In genomic region chr8:75032961-75033360, GRCm38 (mm10) we compare ENCODE assay signal across 8 mouse cellular contexts. TPM values are rescaled to one million over a fixed set of nuclear protein-coding genes. Genes with fewer than 3 reads are reported as not detected.
DNase-seq lines count a peak whose midpoint lies in the region; ATAC-seq and TF ChIP-seq lines count a peak whose summit lies in the region.

No protein-coding gene starts in this region.

- H3K4me2 ChIP-seq in limb, embryonic 14.5 days (replicated peaks; ENCODE audit: low read depth, low read length, severe bottlenecking): peak overlapping the region; percentile 45
- peak overlapping the region; percentile 65 for H3K4me2 ChIP-seq in stomach, embryonic 16.5 days (ENCODE audit: low read depth, low read length)

- no peak for ATAC-seq in limb, embryonic 14.5 days (ENCODE audit: low FRiP score, low read depth)
- ATAC-seq in stomach, embryonic 16.5 days (ENCODE audit: insufficient read depth, low FRiP score): no peak

- H3K27ac ChIP-seq in gastrocnemius, adult 2 months: peak overlapping the region; percentile 99
- H3K27ac ChIP-seq in spleen, adult 2 months (ENCODE audit: insufficient read depth, low read length): no peak overlapping the region
- no peak overlapping the region; the same call in 1 of the 2 replicates for H3K27ac ChIP-seq in limb, embryonic 14.5 days (replicated peaks; ENCODE audit: low read depth, low read length)
- H3K27ac ChIP-seq in stomach, embryonic 16.5 days (ENCODE audit: low read length): peak overlapping the region; percentile 66

- no peak overlapping the region for H3K9ac ChIP-seq in limb, embryonic 14.5 days (ENCODE audit: low read depth, low read length, severe bottlenecking)
- peak overlapping the region; percentile 67 for H3K9ac ChIP-seq in stomach, embryonic 16.5 days (ENCODE audit: low read length)

- H3K36me3 ChIP-seq in spleen, adult 2 months (ENCODE audit: control insufficient read depth, insufficient read depth, low read length): 0 out of 2 replicates have a peak, but pooled peaks cover 2% of the 10 kb centered on the region
- peaks cover 33% of the 10 kb centered on the region for H3K36me3 ChIP-seq in limb, embryonic 14.5 days (ENCODE audit: control insufficient read depth, insufficient read depth, low read length)
- H3K36me3 ChIP-seq in stomach, embryonic 16.5 days (ENCODE audit: control insufficient read depth, insufficient read depth, low read length): 0 out of 2 replicates have a peak, but pooled peaks cover 4% of the 10 kb centered on the region

- intact Hi-C loops in gastrocnemius, adult 2 months (cut with DNase I): loop anchor here (5.0 kb wide), 2 partner anchors 36 to 74 kb away; partner anchors contain the start of gene Mcm5

- WGBS in spleen, adult 2 months: 76% methylated on average over 5 of the region's 5 CpGs
- 63% methylated on average over 5 of the region's 5 CpGs for WGBS in limb, embryonic 14.5 days
- 55% methylated on average over 5 of the region's 5 CpGs for WGBS in stomach, embryonic 16.5 days

- DNase-seq in gastrocnemius, adult 2 months: no peak
- DNase-seq in gastrocnemius, postnatal 25 days: no peak
- DNase-seq in spleen, adult 2 months (ENCODE audit: low read depth in 1 of 2, low spot score in 2 of 2): no peak
- DNase-seq in spleen, postnatal 14 days (ENCODE audit: low spot score in 2 of 2): no peak
- DNase-seq in limb, embryonic 14.5 days (ENCODE audit: low spot score): no peak
- DNase-seq in adrenal gland, postnatal 25 days: no peak
- DNase-seq in layer of hippocampus, postnatal 10 days (ENCODE audit: low spot score in 2 of 2): no peak

- H3K27me3 ChIP-seq in spleen, adult 2 months (ENCODE audit: control insufficient read depth, insufficient read depth, low read length): no peaks in the 10 kb centered on the region
- H3K27me3 ChIP-seq in limb, embryonic 14.5 days (ENCODE audit: control insufficient read depth, insufficient read depth, low read length): no peaks in the 10 kb centered on the region
- no peaks in the 10 kb centered on the region for H3K27me3 ChIP-seq in stomach, embryonic 16.5 days (ENCODE audit: control insufficient read depth, insufficient read depth, low read length)

- TF ChIP-seq POLR2A in spleen, adult 2 months (IDR thresholded peaks at IDR 0.05; ENCODE audit: low read depth, low read length): no peak
- no peak for TF ChIP-seq POLR2A in limb, embryonic 14.5 days (IDR thresholded peaks at IDR 0.05; ENCODE audit: borderline replicate concordance, extremely low read depth, insufficient read depth, insufficient read length)

- no peaks in the 10 kb centered on the region for H3K9me3 ChIP-seq in limb, embryonic 14.5 days (ENCODE audit: control insufficient read depth, low read length)
- H3K9me3 ChIP-seq in stomach, embryonic 16.5 days (replicated peaks; ENCODE audit: control insufficient read depth, low read length): no peaks in the 10 kb centered on the region

- no peak for TF ChIP-seq CTCF in gastrocnemius, adult 2 months (IDR thresholded peaks at IDR 0.05)
- no peak for TF ChIP-seq CTCF in spleen, adult 2 months (IDR thresholded peaks at IDR 0.05; ENCODE audit: extremely low read depth, insufficient read depth, insufficient read length, insufficient replicate concordance)

- H3K4me1 ChIP-seq in spleen, adult 2 months (ENCODE audit: control insufficient read depth, insufficient read depth, insufficient read length): no peaks in the 10 kb centered on the region; the same call in 1 of the 2 replicates
- H3K4me1 ChIP-seq in limb, embryonic 14.5 days (ENCODE audit: control insufficient read depth, insufficient read depth, low read length): no peaks in the 10 kb centered on the region
- peaks cover 9% of the 10 kb centered on the region for H3K4me1 ChIP-seq in stomach, embryonic 16.5 days (ENCODE audit: control insufficient read depth, insufficient read depth, low read length)

- peak overlapping the region; percentile 82 for H3K4me3 ChIP-seq in gastrocnemius, adult 2 months
- H3K4me3 ChIP-seq in spleen, adult 2 months (ENCODE audit: extremely low read depth, insufficient read depth, insufficient read length): peak overlapping the region; percentile 40; the same call in 1 of the 2 replicates
- H3K4me3 ChIP-seq in limb, embryonic 14.5 days (replicated peaks; ENCODE audit: low read length): peak overlapping the region; percentile 65
- peak overlapping the region; percentile 74 for H3K4me3 ChIP-seq in stomach, embryonic 16.5 days (replicated peaks; ENCODE audit: low read length)

RNA-seq across cellular contexts. Expression of gene Tom1, which starts 0.5 kb away (rescaled TPM):
- total RNA-seq in gastrocnemius, adult 2 months (2021): 10 to 100 TPM; 45.9 to 49.7 TPM
- 10 to 100 TPM; 38.6 to 47.8 TPM for total RNA-seq in gastrocnemius, postnatal 25 days (2021)
- polyA plus RNA-seq in spleen, adult 2 months (2012; rRNA removed): 24.7 and 29.7 TPM in 2 replicates
- 35.1 and 46.1 TPM in 2 replicates for polyA plus RNA-seq in limb, embryonic 14.5 days (2012; rRNA removed)
- polyA plus RNA-seq in limb, embryonic 14.5 days (2014; fragmentation: Nextera tagmentation; extraction: Ambion mirVana): 35.7 and 37.4 TPM in 2 replicates
- 33.2 and 34.4 TPM in 2 replicates for polyA plus RNA-seq in stomach, embryonic 16.5 days (2015; fragmentation: Nextera tagmentation; extraction: Ambion mirVana)
- 36.1 and 45.9 TPM in 2 replicates for total RNA-seq in adrenal gland, postnatal 25 days (2021)
- total RNA-seq in layer of hippocampus, postnatal 10 days (2021): 10 to 100 TPM; 34.8 to 36.7 TPM

RNA-seq across cellular contexts. Expression of gene Hmgxb4, which starts 39.8 kb away (rescaled TPM):
- total RNA-seq in gastrocnemius, adult 2 months (2021): 1 to 10 TPM; 8.3 to 9.9 TPM
- total RNA-seq in gastrocnemius, postnatal 25 days (2021): 1 to 10 TPM; 7.2 to 8.6 TPM
- polyA plus RNA-seq in spleen, adult 2 months (2012; rRNA removed): 6.7 and 7.5 TPM in 2 replicates
- polyA plus RNA-seq in limb, embryonic 14.5 days (2012; rRNA removed): 63.6 and 66.8 TPM in 2 replicates
- polyA plus RNA-seq in limb, embryonic 14.5 days (2014; fragmentation: Nextera tagmentation; extraction: Ambion mirVana): 46.7 and 48.1 TPM in 2 replicates
- 22.2 and 28.4 TPM in 2 replicates for polyA plus RNA-seq in stomach, embryonic 16.5 days (2015; fragmentation: Nextera tagmentation; extraction: Ambion mirVana)
- 27.3 and 34.5 TPM in 2 replicates for total RNA-seq in adrenal gland, postnatal 25 days (2021)
- total RNA-seq in layer of hippocampus, postnatal 10 days (2021): 10 to 100 TPM; 26.2 to 30.3 TPM

Comparison
In these comparisons a context has a peak if more than half of its experiments do, and no peak if none do; other contexts are left out.
1. H3K27ac ChIP-seq: peak in gastrocnemius, adult 2 months (single experiment) and stomach, embryonic 16.5 days (single experiment); none in spleen, adult 2 months (single experiment) and limb, embryonic 14.5 days (single experiment).
2. Peak in every context shown above with its lines, with median percentiles within 50 percentile points of each other: H3K4me3 ChIP-seq.